Mouse (Mus musculus) ES-Bruce4 (cell line): ENCODE data around the gene Fgfr2. TPM values are rescaled to one million over a fixed set of nuclear protein-coding genes. Genes with fewer than 3 reads are reported as not detected.

Experiments
- H3K27ac ChIP-seq: 2 replicates; pipeline ENCODE4 v1.5.1; 2012; ENCODE audit warnings: low read length, inconsistent platforms; ENCODE audit not compliant: insufficient read depth
- H3K27me3 ChIP-seq: 2 replicates; pipeline ENCODE4 v1.6.1; 2012; ENCODE audit warnings: mild to moderate bottlenecking, low read length, inconsistent platforms; ENCODE audit not compliant: control insufficient read depth, poor library complexity, insufficient read depth, severe bottlenecking
- H3K36me3 ChIP-seq: 2 replicates; pipeline ENCODE4 v1.6.1; 2012; ENCODE audit warnings: inconsistent platforms, mild to moderate bottlenecking, low read length, moderate library complexity; ENCODE audit not compliant: control insufficient read depth, poor library complexity, insufficient read depth, severe bottlenecking
- H3K4me1 ChIP-seq: one replicate; pipeline ENCODE4 v1.8.1; 2011; ENCODE audit warnings: low read length; ENCODE audit not compliant: control insufficient read depth, insufficient read depth
- H3K4me3 ChIP-seq: 2 replicates; pipeline ENCODE4 v1.5.1; 2011; ENCODE audit warnings: low read depth, mild to moderate bottlenecking, low read length
- H3K9ac ChIP-seq: 2 replicates; pipeline ENCODE4 v1.6.1; 2012; ENCODE audit warnings: low read depth, mild to moderate bottlenecking, inconsistent platforms; ENCODE audit not compliant: poor library complexity, severe bottlenecking
- H3K9me3 ChIP-seq: replicated peaks from 2 replicates; pipeline ENCODE4 v1.6.1; 2012; ENCODE audit warnings: mild to moderate bottlenecking, low read length, inconsistent platforms; ENCODE audit not compliant: control insufficient read depth, poor library complexity, insufficient read depth, severe bottlenecking
- CTCF ChIP-seq: IDR thresholded peaks from one replicate; pipeline ENCODE4 v1.8.1; 2011; ENCODE audit warnings: low read depth, low read length
- EP300 ChIP-seq: IDR thresholded peaks from 2 replicates; pipeline ENCODE4 v1.6.1; 2011; ENCODE audit warnings: low read depth, low read length; ENCODE audit not compliant: insufficient read depth
- POLR2A ChIP-seq: IDR thresholded peaks from one replicate; pipeline ENCODE4 v1.8.1; 2011; ENCODE audit warnings: low read length; ENCODE audit not compliant: insufficient read depth
- polyA plus RNA-seq: library from polyadenylated mRNA; stranded (reverse); fragments of >200 nt; gene quantifications from 2 replicates; pipeline ENCODE4 v1.2.4, GENCODE M21; 2011; ENCODE audit warnings: low read depth; ENCODE audit not compliant: missing spikeins, insufficient read depth, insufficient read length

The Fgfr2 gene
- polyA plus RNA-seq, 1 experiment = 34.8 TPM

DNA sequence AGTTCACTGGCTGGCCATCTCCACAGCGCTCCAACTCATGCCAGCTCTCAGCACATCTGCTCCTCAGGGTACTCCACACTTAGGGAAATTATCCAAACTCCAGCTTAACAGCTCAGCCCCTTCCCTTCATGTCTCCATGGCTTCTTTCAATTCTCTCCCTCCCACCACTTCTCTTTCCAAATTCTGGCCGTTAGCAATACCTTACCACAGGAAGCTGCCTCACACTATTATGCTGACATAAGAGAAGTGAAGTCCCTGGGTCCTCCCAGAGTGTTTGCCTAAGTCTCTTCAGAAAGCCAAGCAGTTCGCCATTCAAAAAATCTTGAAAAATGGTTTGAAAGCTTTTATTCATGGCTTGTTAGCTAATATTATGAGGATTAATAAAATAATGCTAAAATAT, 2649.3 kb downstream of the Fgfr2 start:
- no peak overlapping the region for H3K27ac ChIP-seq
- TF ChIP-seq EP300 = no peak
- TF ChIP-seq POLR2A = no peak
- no peak for TF ChIP-seq CTCF

DNA sequence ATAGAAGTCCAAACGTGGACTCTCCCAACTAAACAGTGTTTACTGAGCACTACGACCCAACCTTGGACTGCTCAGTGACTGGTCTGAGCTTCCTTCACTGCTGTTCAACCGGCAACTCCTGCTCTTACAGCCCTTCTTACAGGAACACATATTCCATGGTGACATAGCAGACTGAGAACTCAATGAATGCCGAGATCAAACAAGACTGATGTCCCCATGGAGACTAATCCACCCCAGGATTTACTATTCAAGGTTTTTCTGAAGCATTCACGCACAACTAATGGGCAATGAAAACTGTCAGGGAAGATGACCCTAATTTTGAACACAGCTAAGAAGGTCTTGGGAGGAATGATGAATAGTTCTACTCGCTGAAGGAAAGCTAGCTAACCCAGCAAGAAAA, 2650.5 kb downstream of the Fgfr2 start:
- Histone ChIP-seq H3K4me1 (no peaks in the 10 kb centered on the region), H3K27me3 (no peaks in the 10 kb centered on the region), H3K9ac (no peak overlapping the region), H3K36me3 (no peaks in the 10 kb centered on the region; the same call in 1 of the 2 replicates), H3K27ac (no peak overlapping the region), H3K4me3 (no peak overlapping the region), H3K9me3 (no peaks in the 10 kb centered on the region)
- TF ChIP-seq EP300 (no peak), POLR2A (no peak), CTCF (no peak)

More for the DNA sequence above, 2649.3 kb downstream of the Fgfr2 start:
- Histone ChIP-seq H3K36me3 (no peaks in the 10 kb centered on the region; the same call in 1 of the 2 replicates), H3K4me3 (no peak overlapping the region), H3K9ac (no peak overlapping the region), H3K9me3 (no peaks in the 10 kb centered on the region), H3K4me1 (no peaks in the 10 kb centered on the region), H3K27me3 (no peaks in the 10 kb centered on the region)

DNA sequence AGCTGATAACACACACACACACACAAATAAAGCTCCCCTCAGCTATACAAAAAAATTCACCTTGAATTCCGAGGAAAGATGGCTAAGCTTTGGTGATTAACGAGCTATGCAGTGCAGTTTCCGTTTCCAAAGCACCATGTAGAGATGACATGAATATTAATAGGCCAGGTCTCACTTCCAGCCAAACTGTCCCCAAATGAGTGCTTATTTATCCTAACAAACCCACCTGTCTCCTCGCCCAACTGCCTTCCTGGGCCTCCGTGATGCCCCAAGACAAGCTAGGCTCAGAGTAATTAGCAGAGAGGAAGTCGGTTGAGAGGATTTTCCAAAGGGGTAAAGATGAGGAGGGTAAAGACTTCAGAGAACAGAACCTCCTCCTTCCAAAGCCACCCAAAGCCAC, 2652.1 kb downstream of the Fgfr2 start:
- Histone ChIP-seq H3K36me3 (no peaks in the 10 kb centered on the region), H3K9ac (no peak overlapping the region), H3K4me3 (no peak overlapping the region), H3K27ac (no peak overlapping the region), H3K9me3 (no peaks in the 10 kb centered on the region), H3K4me1 (no peaks in the 10 kb centered on the region), H3K27me3 (no peaks in the 10 kb centered on the region)
- no peak for TF ChIP-seq POLR2A
- no peak for TF ChIP-seq EP300
- TF ChIP-seq CTCF = no peak

GRCm38 (mm10) chr7:130455587-130456246, 2667.4 kb downstream of the Fgfr2 start:
- no peaks in the 10 kb centered on the region for H3K4me1 ChIP-seq
- H3K9me3 ChIP-seq = no peaks in the 10 kb centered on the region
- H3K9ac ChIP-seq = no peak overlapping the region
- no peak overlapping the region for H3K27ac ChIP-seq
- no peaks in the 10 kb centered on the region for H3K27me3 ChIP-seq
- TF ChIP-seq CTCF (no peak), EP300 (no peak), POLR2A (no peak)
- no peak overlapping the region for H3K4me3 ChIP-seq
- no peaks in the 10 kb centered on the region for H3K36me3 ChIP-seq

DNA sequence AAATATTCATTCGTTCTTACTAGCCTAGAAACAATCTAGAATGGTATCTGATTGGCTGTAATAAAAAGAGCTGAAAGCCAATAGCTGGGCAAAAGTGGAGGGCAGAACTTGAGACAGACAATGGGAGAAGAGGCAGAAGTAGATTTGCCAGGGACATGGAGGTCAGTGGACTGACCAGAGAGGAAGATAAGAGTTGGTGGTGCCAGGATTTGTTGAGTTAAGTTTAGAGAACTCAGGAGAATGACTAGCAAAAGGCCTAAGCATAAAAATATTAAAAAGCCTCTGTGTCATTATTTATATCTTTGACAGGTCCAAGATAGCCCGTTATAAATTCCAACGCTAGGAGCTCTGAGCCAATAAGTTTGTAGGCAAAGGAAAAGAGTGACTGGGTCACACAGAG, 2668.9 kb downstream of the Fgfr2 start:
- Histone ChIP-seq H3K9ac (no peak overlapping the region), H3K4me3 (no peak overlapping the region), H3K27me3 (no peaks in the 10 kb centered on the region), H3K9me3 (no peaks in the 10 kb centered on the region), H3K27ac (no peak overlapping the region), H3K36me3 (no peaks in the 10 kb centered on the region), H3K4me1 (no peaks in the 10 kb centered on the region)
- no peak for TF ChIP-seq CTCF
- TF ChIP-seq POLR2A = no peak
- TF ChIP-seq EP300 = no peak

DNA sequence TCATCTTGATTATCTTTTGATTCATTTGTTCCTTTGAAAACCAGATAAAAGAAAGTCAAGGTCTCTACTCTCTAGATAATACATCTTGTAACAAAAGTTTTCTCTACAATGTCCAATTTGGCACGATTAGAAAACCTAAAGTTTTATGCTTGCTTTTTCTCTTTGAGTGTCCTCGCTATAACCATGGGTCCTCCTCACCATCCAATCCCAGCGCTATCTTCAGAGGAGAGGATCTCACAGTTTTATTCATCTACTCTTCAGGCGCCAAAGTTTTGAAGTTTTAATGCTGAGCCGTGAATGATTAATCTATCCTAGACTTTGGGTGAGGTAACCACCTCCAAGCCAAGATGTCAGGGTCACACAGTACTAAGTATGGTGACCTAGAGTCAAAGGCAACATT, 2687.4 kb downstream of the Fgfr2 start:
- no peaks in the 10 kb centered on the region for H3K9me3 ChIP-seq

More for the DNA sequence above, 2687.4 kb downstream of the Fgfr2 start:
- Histone ChIP-seq H3K27me3 (no peaks in the 10 kb centered on the region), H3K4me1 (no peaks in the 10 kb centered on the region), H3K36me3 (no peaks in the 10 kb centered on the region), H3K27ac (no peak overlapping the region), H3K9ac (no peak overlapping the region), H3K4me3 (no peak overlapping the region)
- TF ChIP-seq CTCF = no peak
- no peak for TF ChIP-seq POLR2A
- TF ChIP-seq EP300 = no peak
